Mouse (Mus musculus): Measurements from ENCODE around the gene Gm14325. TPM values are rescaled to one million over a fixed set of nuclear protein-coding genes. Genes with fewer than 3 reads are reported as not detected.
"Not testable (repeated sequence)": the region's sequence is repeated elsewhere in the genome, so short reads cannot be mapped to it uniquely, and the experiment has no call there.

Gm14325 gene
- polyA plus RNA-seq (2015; fragmentation: Nextera tagmentation; extraction: Ambion mirVana) = 30.1 and 35.7 TPM in 2 replicates

- WGBS = under 1% methylated on average over 17 of the region's 21 CpGs
- H3K9ac ChIP-seq (replicated peaks; ENCODE audit: low read length); H3K9me3 ChIP-seq (ENCODE audit: low read length); H3K36me3 ChIP-seq (ENCODE audit: insufficient read depth, low read length); H3K4me1 ChIP-seq (ENCODE audit: insufficient read depth, low read length); ATAC-seq (ENCODE audit: low FRiP score, low TSS enrichment); H3K27me3 ChIP-seq (ENCODE audit: insufficient read depth, low read length); H3K27ac ChIP-seq (ENCODE audit: low read length): not testable (repeated sequence)
- H3K4me3 ChIP-seq (ENCODE audit: low read length) = peak within 1 kb of the TSS; percentile 45
- peak within 1 kb of the TSS; percentile 37 for H3K4me2 ChIP-seq (replicated peaks; ENCODE audit: low read depth, low read length)
Measured at GRCm38 (mm10) chr2:177839901-177840663, at the start of gene Gm14325. Gene Gm14325, minus strand, starts transcription at chr2:177840336.

- H3K9me3 ChIP-seq (ENCODE audit: low read length); ATAC-seq (ENCODE audit: low FRiP score, low TSS enrichment); H3K4me2 ChIP-seq (replicated peaks; ENCODE audit: low read depth, low read length); H3K9ac ChIP-seq (replicated peaks; ENCODE audit: low read length); H3K36me3 ChIP-seq (ENCODE audit: insufficient read depth, low read length); H3K4me1 ChIP-seq (ENCODE audit: insufficient read depth, low read length); H3K27me3 ChIP-seq (ENCODE audit: insufficient read depth, low read length); H3K4me3 ChIP-seq (ENCODE audit: low read length); H3K27ac ChIP-seq (ENCODE audit: low read length): not testable (repeated sequence)
- WGBS = 94% methylated on average over 13 of the region's 14 CpGs
Measured at GRCm38 (mm10) chr2:177887743-177888142, 47.6 kb upstream of the Gm14325 start.

GRCm38 (mm10) chr2:177862254-177862653, 22.1 kb upstream of the Gm14325 start:
- not testable (repeated sequence) for H3K36me3 ChIP-seq (ENCODE audit: insufficient read depth, low read length); H3K9me3 ChIP-seq (ENCODE audit: low read length); ATAC-seq (ENCODE audit: low FRiP score, low TSS enrichment); H3K4me3 ChIP-seq (ENCODE audit: low read length); H3K27ac ChIP-seq (ENCODE audit: low read length); H3K9ac ChIP-seq (replicated peaks; ENCODE audit: low read length); H3K4me1 ChIP-seq (ENCODE audit: insufficient read depth, low read length); H3K27me3 ChIP-seq (ENCODE audit: insufficient read depth, low read length); H3K4me2 ChIP-seq (replicated peaks; ENCODE audit: low read depth, low read length)
- 83% methylated on average over 2 of the region's 2 CpGs for WGBS

- H3K4me2 ChIP-seq (replicated peaks; ENCODE audit: low read depth, low read length); H3K27ac ChIP-seq (ENCODE audit: low read length); H3K36me3 ChIP-seq (ENCODE audit: insufficient read depth, low read length); H3K9me3 ChIP-seq (ENCODE audit: low read length); H3K4me3 ChIP-seq (ENCODE audit: low read length); ATAC-seq (ENCODE audit: low FRiP score, low TSS enrichment); H3K27me3 ChIP-seq (ENCODE audit: insufficient read depth, low read length); H3K4me1 ChIP-seq (ENCODE audit: insufficient read depth, low read length); H3K9ac ChIP-seq (replicated peaks; ENCODE audit: low read length): not testable (repeated sequence)
- 65% methylated on average over 1 of the region's 1 CpGs for WGBS
Measured at GRCm38 (mm10) chr2:177843666-177844065, 3.5 kb upstream of the Gm14325 start.

- H3K27me3 ChIP-seq (ENCODE audit: insufficient read depth, low read length); H3K9ac ChIP-seq (replicated peaks; ENCODE audit: low read length); H3K4me1 ChIP-seq (ENCODE audit: insufficient read depth, low read length); ATAC-seq (ENCODE audit: low FRiP score, low TSS enrichment); H3K4me2 ChIP-seq (replicated peaks; ENCODE audit: low read depth, low read length); H3K36me3 ChIP-seq (ENCODE audit: insufficient read depth, low read length); H3K4me3 ChIP-seq (ENCODE audit: low read length); H3K27ac ChIP-seq (ENCODE audit: low read length); H3K9me3 ChIP-seq (ENCODE audit: low read length): not testable (repeated sequence)
Measured at GRCm38 (mm10) chr2:177836756-177837155, 3.4 kb downstream of the Gm14325 start.

GRCm38 (mm10) chr2:177835733-177836536, 4.2 kb downstream of the Gm14325 start:
- H3K4me2 ChIP-seq (replicated peaks; ENCODE audit: low read depth, low read length); H3K4me3 ChIP-seq (ENCODE audit: low read length); H3K4me1 ChIP-seq (ENCODE audit: insufficient read depth, low read length); H3K36me3 ChIP-seq (ENCODE audit: insufficient read depth, low read length); ATAC-seq (ENCODE audit: low FRiP score, low TSS enrichment); H3K9ac ChIP-seq (replicated peaks; ENCODE audit: low read length); H3K27ac ChIP-seq (ENCODE audit: low read length); H3K9me3 ChIP-seq (ENCODE audit: low read length); H3K27me3 ChIP-seq (ENCODE audit: insufficient read depth, low read length): not testable (repeated sequence)
- whole genome bisulfite sequencing = 94% methylated on average over 5 of the region's 5 CpGs

- H3K36me3 ChIP-seq (ENCODE audit: insufficient read depth, low read length); ATAC-seq (ENCODE audit: low FRiP score, low TSS enrichment); H3K9me3 ChIP-seq (ENCODE audit: low read length); H3K4me1 ChIP-seq (ENCODE audit: insufficient read depth, low read length); H3K4me2 ChIP-seq (replicated peaks; ENCODE audit: low read depth, low read length); H3K27me3 ChIP-seq (ENCODE audit: insufficient read depth, low read length); H3K27ac ChIP-seq (ENCODE audit: low read length); H3K9ac ChIP-seq (replicated peaks; ENCODE audit: low read length); H3K4me3 ChIP-seq (ENCODE audit: low read length): not testable (repeated sequence)
- 50% methylated on average over 1 of the region's 5 CpGs for WGBS
Measured at GRCm38 (mm10) chr2:177821952-177822351, 18.2 kb downstream of the Gm14325 start.

- not testable (repeated sequence) for H3K4me1 ChIP-seq (ENCODE audit: insufficient read depth, low read length); H3K36me3 ChIP-seq (ENCODE audit: insufficient read depth, low read length); H3K27ac ChIP-seq (ENCODE audit: low read length); H3K27me3 ChIP-seq (ENCODE audit: insufficient read depth, low read length); ATAC-seq (ENCODE audit: low FRiP score, low TSS enrichment); H3K9ac ChIP-seq (replicated peaks; ENCODE audit: low read length); H3K9me3 ChIP-seq (ENCODE audit: low read length); H3K4me3 ChIP-seq (ENCODE audit: low read length); H3K4me2 ChIP-seq (replicated peaks; ENCODE audit: low read depth, low read length)
- WGBS = no CpG with 5 or more reads among the region's 2 CpGs
Measured at GRCm38 (mm10) chr2:177806170-177806569, 34.0 kb downstream of the Gm14325 start.

- not testable (repeated sequence) for H3K27ac ChIP-seq (ENCODE audit: low read length); H3K4me1 ChIP-seq (ENCODE audit: insufficient read depth, low read length); H3K9ac ChIP-seq (replicated peaks; ENCODE audit: low read length); H3K36me3 ChIP-seq (ENCODE audit: insufficient read depth, low read length); H3K27me3 ChIP-seq (ENCODE audit: insufficient read depth, low read length); H3K4me2 ChIP-seq (replicated peaks; ENCODE audit: low read depth, low read length); ATAC-seq (ENCODE audit: low FRiP score, low TSS enrichment); H3K9me3 ChIP-seq (ENCODE audit: low read length); H3K4me3 ChIP-seq (ENCODE audit: low read length)
- WGBS = 50% methylated on average over 1 of the region's 1 CpGs
Measured at GRCm38 (mm10) chr2:177787351-177787750, 52.8 kb downstream of the Gm14325 start.

Data from kidney, embryonic 16.5 days (tissue).